Mouse (Mus musculus): ENCODE measurements around the gene Mrpl20. TPM values are rescaled to one million over a fixed set of nuclear protein-coding genes. Genes with fewer than 3 reads are reported as not detected.

The Mrpl20 gene
- total and polyA plus RNA-seq, 2 experiments: 29.7 to 72.4 TPM

DNA sequence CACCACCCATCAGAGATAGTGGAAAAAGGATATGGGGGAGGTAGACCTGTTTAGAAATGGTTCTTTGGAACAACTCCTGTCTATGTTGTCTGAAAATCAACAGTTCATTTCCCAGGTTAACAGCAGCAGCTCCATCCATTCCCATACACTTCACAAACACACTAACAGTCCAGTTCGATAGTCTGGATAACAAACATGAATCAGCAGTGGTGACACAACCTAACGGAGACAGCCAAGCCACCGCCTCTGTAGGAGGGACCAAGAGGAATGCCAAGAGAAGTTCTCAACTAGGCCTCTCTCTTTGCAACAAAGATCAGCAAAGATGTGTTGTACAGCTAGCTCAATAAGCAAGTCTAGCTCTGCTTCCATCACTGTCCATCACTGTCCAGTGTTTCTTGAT lies 40.3 kb upstream of the Mrpl20 start:
- no peak for TF ChIP-seq CTCF (IDR thresholded peaks at IDR 0.05; ENCODE audit: low read depth, low read length)
- TF ChIP-seq POLR2A (IDR thresholded peaks at IDR 0.05; ENCODE audit: extremely low read depth, insufficient read depth, low read length): no peak
- Histone ChIP-seq H3K4me1 (ENCODE audit: control insufficient read depth, insufficient read depth, low read length) (peaks cover 9% of the 10 kb centered on the region; the same call in 1 of the 2 replicates), H3K9ac (ENCODE audit: low read depth, low read length) (no peak overlapping the region), H3K27me3 (ENCODE audit: control insufficient read depth, insufficient read depth, low read length) (no peaks in the 10 kb centered on the region), H3K36me3 (ENCODE audit: control insufficient read depth, insufficient read depth, low read length) (no peaks in the 10 kb centered on the region), H3K4me3 (ENCODE audit: insufficient read depth, low read depth, low read length) (no peak overlapping the region), H3K79me2 (ENCODE audit: control insufficient read depth, insufficient read depth, low read length) (peaks cover 10% of the 10 kb centered on the region; the same call in 1 of the 2 replicates), H3K27ac (replicated peaks; ENCODE audit: insufficient read depth, low read depth, low read length) (no peak overlapping the region)
- WGBS: 20% methylated on average over 3 of the region's 3 CpGs
- DNase-seq (ENCODE audit: extremely low read depth, low read depth, low spot score): peak; percentile 89

DNA sequence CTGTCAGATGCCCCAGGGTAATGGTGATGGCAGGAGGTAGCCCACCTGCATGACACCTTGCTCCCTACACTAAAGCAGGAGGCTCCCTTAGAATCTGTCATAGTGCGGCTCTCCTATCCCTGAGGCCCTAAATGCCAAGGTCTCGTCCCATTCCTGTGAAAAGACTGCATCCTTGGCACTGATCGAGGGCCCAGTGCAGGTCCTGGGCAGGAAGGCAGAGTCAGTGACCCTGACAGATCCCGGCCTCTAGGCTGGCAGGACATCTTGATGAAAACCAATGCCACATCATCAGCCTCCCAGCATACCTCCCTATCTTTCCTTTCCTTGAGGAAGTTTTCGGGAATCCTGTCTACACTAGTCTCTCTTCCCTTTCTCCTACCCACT lies 33.2 kb upstream of the Mrpl20 start:
- H3K27ac ChIP-seq (replicated peaks; ENCODE audit: insufficient read depth, low read depth, low read length): no peak overlapping the region
- H3K27me3 ChIP-seq (ENCODE audit: control insufficient read depth, insufficient read depth, low read length): no peaks in the 10 kb centered on the region

DNA sequence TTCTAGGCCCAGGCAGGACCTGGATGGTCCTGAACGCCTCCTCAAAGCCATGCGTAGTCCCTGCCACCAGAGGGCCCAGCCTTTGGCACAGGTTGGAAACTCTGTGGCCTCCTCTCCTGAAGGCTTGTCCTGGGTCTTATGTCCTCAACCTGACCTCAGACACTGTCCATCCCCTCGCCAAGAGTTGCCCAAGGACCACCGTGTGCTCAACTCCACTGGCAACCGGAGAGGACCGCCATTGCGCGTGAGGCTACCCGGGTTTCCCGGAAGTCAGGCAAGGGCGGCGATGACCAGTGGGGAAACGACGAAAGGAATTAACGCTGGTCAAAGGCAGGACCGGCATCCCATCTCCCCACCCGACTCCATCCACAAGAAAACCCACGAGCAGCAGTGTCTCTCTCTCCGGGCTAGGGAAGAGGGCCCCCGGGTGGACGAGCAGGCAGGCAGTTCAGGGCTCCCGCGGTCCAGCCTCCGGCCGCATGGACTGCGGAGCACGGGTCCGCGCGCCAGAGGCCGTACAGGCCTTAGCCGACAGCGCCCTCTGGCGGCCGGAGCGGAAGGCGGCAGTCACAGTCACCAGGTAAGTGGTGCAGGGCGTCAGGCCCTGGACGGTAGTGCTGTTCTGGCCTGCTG lies 32.7 kb upstream of the Mrpl20 start:
- peaks cover 4% of the 10 kb centered on the region; the same call in 1 of the 2 replicates for H3K4me1 ChIP-seq (ENCODE audit: control insufficient read depth, insufficient read depth, low read length)
- no peaks in the 10 kb centered on the region for H3K79me2 ChIP-seq (ENCODE audit: control insufficient read depth, insufficient read depth, low read length)
- no peaks in the 10 kb centered on the region for H3K27me3 ChIP-seq (ENCODE audit: control insufficient read depth, insufficient read depth, low read length)
- peak; percentile 73 for DNase-seq (ENCODE audit: extremely low read depth, low read depth, low spot score)
- H3K4me3 ChIP-seq (ENCODE audit: insufficient read depth, low read depth, low read length): peak overlapping the region; percentile 70
- peak overlapping the region; percentile 84 for H3K9ac ChIP-seq (ENCODE audit: low read depth, low read length)
- H3K36me3 ChIP-seq (ENCODE audit: control insufficient read depth, insufficient read depth, low read length): no peaks in the 10 kb centered on the region
- WGBS: under 1% methylated on average over 39 of the region's 39 CpGs
- TF ChIP-seq POLR2A (IDR thresholded peaks at IDR 0.05; ENCODE audit: extremely low read depth, insufficient read depth, low read length): peak; percentile 24; the same call in 1 of the 2 replicates
- peak; percentile 95 for TF ChIP-seq CTCF (IDR thresholded peaks at IDR 0.05; ENCODE audit: low read depth, low read length)
- H3K27ac ChIP-seq (replicated peaks; ENCODE audit: insufficient read depth, low read depth, low read length): peak overlapping the region; percentile 77

More for the DNA sequence above, 33.2 kb upstream of the Mrpl20 start:
- DNase-seq (ENCODE audit: extremely low read depth, low read depth, low spot score): no peak
- whole genome bisulfite sequencing: 44% methylated on average over 5 of the region's 5 CpGs
- TF ChIP-seq POLR2A (IDR thresholded peaks at IDR 0.05; ENCODE audit: extremely low read depth, insufficient read depth, low read length) (no peak), CTCF (IDR thresholded peaks at IDR 0.05; ENCODE audit: low read depth, low read length) (no peak)
- peaks cover 4% of the 10 kb centered on the region; the same call in 1 of the 2 replicates for H3K4me1 ChIP-seq (ENCODE audit: control insufficient read depth, insufficient read depth, low read length)
- H3K36me3 ChIP-seq (ENCODE audit: control insufficient read depth, insufficient read depth, low read length): no peaks in the 10 kb centered on the region
- H3K4me3 ChIP-seq (ENCODE audit: insufficient read depth, low read depth, low read length): no peak overlapping the region; the same call in 1 of the 2 replicates
- no peaks in the 10 kb centered on the region for H3K79me2 ChIP-seq (ENCODE audit: control insufficient read depth, insufficient read depth, low read length)
- no peak overlapping the region; the same call in 1 of the 2 replicates for H3K9ac ChIP-seq (ENCODE audit: low read depth, low read length)

DNA sequence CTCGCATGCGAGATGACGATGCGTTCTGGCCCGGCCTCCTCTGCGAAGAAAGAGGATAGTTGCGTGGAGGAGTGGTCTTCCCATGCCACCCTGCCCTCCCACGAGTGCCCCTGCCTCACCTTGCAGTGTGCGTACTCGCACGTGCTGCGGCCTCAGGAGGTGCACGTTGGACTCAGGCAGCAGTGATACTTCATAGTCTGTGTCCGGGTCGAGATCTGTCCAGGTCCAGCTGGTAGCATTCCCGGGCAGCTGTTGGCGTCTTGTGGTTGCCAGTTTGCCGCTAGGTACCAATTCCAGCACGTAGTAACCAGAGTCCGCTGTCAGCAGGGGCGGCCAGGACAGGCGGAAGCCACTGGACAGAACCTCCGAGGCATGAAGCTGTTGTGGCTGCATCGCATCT lies 32.1 kb upstream of the Mrpl20 start:
- H3K79me2 ChIP-seq (ENCODE audit: control insufficient read depth, insufficient read depth, low read length): no peaks in the 10 kb centered on the region
- DNase-seq (ENCODE audit: extremely low read depth, low read depth, low spot score): peak; percentile 78
- H3K4me1 ChIP-seq (ENCODE audit: control insufficient read depth, insufficient read depth, low read length): peaks cover 4% of the 10 kb centered on the region; the same call in 1 of the 2 replicates
- H3K4me3 ChIP-seq (ENCODE audit: insufficient read depth, low read depth, low read length): peak overlapping the region; percentile 70; the same call in 1 of the 2 replicates
- TF ChIP-seq POLR2A (IDR thresholded peaks at IDR 0.05; ENCODE audit: extremely low read depth, insufficient read depth, low read length): no peak
- TF ChIP-seq CTCF (IDR thresholded peaks at IDR 0.05; ENCODE audit: low read depth, low read length): no peak
- 47% methylated on average over 24 of the region's 24 CpGs for WGBS
- H3K9ac ChIP-seq (ENCODE audit: low read depth, low read length): peak overlapping the region; percentile 39
- no peaks in the 10 kb centered on the region for H3K36me3 ChIP-seq (ENCODE audit: control insufficient read depth, insufficient read depth, low read length)
- no peak overlapping the region for H3K27ac ChIP-seq (replicated peaks; ENCODE audit: insufficient read depth, low read depth, low read length)
- no peaks in the 10 kb centered on the region for H3K27me3 ChIP-seq (ENCODE audit: control insufficient read depth, insufficient read depth, low read length)

DNA sequence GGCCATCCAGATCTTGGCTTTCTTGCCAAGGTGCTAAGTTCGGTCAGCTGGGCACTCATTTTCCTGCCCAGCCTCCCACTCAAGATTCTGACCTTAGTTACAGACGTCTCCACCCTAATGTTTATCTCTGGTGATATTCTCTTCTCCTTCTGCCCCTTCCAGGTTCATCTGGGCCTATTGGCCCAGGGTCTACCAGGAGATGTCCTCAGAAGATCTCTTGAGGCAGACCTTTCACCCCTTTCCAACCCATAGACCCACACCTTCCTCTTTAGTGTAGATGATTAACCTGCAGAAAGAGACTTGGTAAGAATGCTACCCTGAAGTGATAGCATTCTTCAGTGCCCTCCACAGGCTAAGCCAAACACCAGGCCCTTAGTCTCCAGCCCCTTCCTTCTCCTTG lies 31.0 kb upstream of the Mrpl20 start:
- TF ChIP-seq POLR2A (IDR thresholded peaks at IDR 0.05; ENCODE audit: extremely low read depth, insufficient read depth, low read length) (no peak), CTCF (IDR thresholded peaks at IDR 0.05; ENCODE audit: low read depth, low read length) (no peak)
- H3K27me3 ChIP-seq (ENCODE audit: control insufficient read depth, insufficient read depth, low read length): no peaks in the 10 kb centered on the region
- H3K9ac ChIP-seq (ENCODE audit: low read depth, low read length): no peak overlapping the region
- H3K36me3 ChIP-seq (ENCODE audit: control insufficient read depth, insufficient read depth, low read length): no peaks in the 10 kb centered on the region
- no peak overlapping the region for H3K27ac ChIP-seq (replicated peaks; ENCODE audit: insufficient read depth, low read depth, low read length)
- H3K4me3 ChIP-seq (ENCODE audit: insufficient read depth, low read depth, low read length): no peak overlapping the region
- no peak for DNase-seq (ENCODE audit: extremely low read depth, low read depth, low spot score)
- WGBS: 75% methylated on average over 2 of the region's 2 CpGs
- H3K79me2 ChIP-seq (ENCODE audit: control insufficient read depth, insufficient read depth, low read length): no peaks in the 10 kb centered on the region
- peaks cover 9% of the 10 kb centered on the region for H3K4me1 ChIP-seq (ENCODE audit: control insufficient read depth, insufficient read depth, low read length)

DNA sequence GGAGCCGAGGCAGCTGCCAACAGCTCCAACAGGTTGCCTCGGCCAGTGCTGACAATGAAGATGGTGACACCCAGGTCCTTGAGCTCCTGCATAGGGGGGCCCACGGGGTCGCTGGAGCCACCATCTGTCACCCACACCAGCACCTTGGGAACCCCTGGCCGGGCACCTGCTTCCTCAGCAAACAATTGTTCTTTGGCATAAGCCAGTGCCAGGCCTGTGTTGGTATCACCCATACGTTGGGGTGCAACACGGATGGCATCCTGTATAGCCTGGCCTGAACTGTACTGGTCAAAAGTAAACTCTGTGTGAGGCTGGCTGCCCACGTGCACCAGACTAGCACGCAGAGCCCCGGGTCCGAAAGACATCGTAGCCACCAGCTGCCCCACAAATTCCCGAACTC lies 29.9 kb upstream of the Mrpl20 start:
- WGBS: 87% methylated on average over 13 of the region's 13 CpGs
- peaks cover 15% of the 10 kb centered on the region for H3K4me1 ChIP-seq (ENCODE audit: control insufficient read depth, insufficient read depth, low read length)
- H3K9ac ChIP-seq (ENCODE audit: low read depth, low read length): no peak overlapping the region
- TF ChIP-seq CTCF (IDR thresholded peaks at IDR 0.05; ENCODE audit: low read depth, low read length) (no peak), POLR2A (IDR thresholded peaks at IDR 0.05; ENCODE audit: extremely low read depth, insufficient read depth, low read length) (no peak)
- H3K27me3 ChIP-seq (ENCODE audit: control insufficient read depth, insufficient read depth, low read length): no peaks in the 10 kb centered on the region
- no peaks in the 10 kb centered on the region for H3K79me2 ChIP-seq (ENCODE audit: control insufficient read depth, insufficient read depth, low read length)
- no peak overlapping the region for H3K27ac ChIP-seq (replicated peaks; ENCODE audit: insufficient read depth, low read depth, low read length)
- no peak overlapping the region for H3K4me3 ChIP-seq (ENCODE audit: insufficient read depth, low read depth, low read length)
- H3K36me3 ChIP-seq (ENCODE audit: control insufficient read depth, insufficient read depth, low read length): no peaks in the 10 kb centered on the region
- no peak for DNase-seq (ENCODE audit: extremely low read depth, low read depth, low spot score)

Measured in liver, adult 2 months (tissue).